Mouse (Mus musculus) lung, embryonic 14.5 days (tissue): ENCODE data around the gene Slc5a6. TPM values are rescaled to one million over a fixed set of nuclear protein-coding genes. Genes with fewer than 3 reads are reported as not detected.

Source experiments
- ATAC-seq: fragments of 200-750 bp; cut with Nextera tagmentation; 2 replicates; pipeline ENCODE4 v1.8.0; 2017; ENCODE audit warnings: mild to moderate bottlenecking, moderate TSS enrichment, moderate library complexity; ENCODE audit not compliant: insufficient read depth
- DNase-seq: peaks from one replicate; pipeline ENCODE4 v3.0.0-alpha.2; 2015
- H3K27ac ChIP-seq: fragments of 300-500 bp; sonication (generic); 2 replicates; pipeline ENCODE4 v1.5.1; 2014; ENCODE audit warnings: low read depth, mild to moderate bottlenecking, moderate library complexity
- H3K27me3 ChIP-seq: fragments of 300-500 bp; sonication (generic); 2 replicates; pipeline ENCODE4 v1.6.1; 2014; ENCODE audit warnings: low read length, control low read depth; ENCODE audit not compliant: insufficient read depth
- H3K36me3 ChIP-seq: fragments of 300-500 bp; sonication (generic); 2 replicates; pipeline ENCODE4 v1.6.1; 2014; ENCODE audit warnings: control low read depth; ENCODE audit not compliant: insufficient read depth
- H3K4me1 ChIP-seq: fragments of 300-500 bp; sonication (generic); 2 replicates; pipeline ENCODE4 v1.6.1; 2014; ENCODE audit warnings: antibody characterized with exemption, control low read depth; ENCODE audit not compliant: insufficient read depth
- H3K4me2 ChIP-seq: fragments of 300-500 bp; sonication (generic); 2 replicates; pipeline ENCODE4 v1.6.1; 2014; ENCODE audit warnings: mild to moderate bottlenecking
- H3K4me3 ChIP-seq: fragments of 300-500 bp; sonication (generic); 2 replicates; pipeline ENCODE4 v1.5.1; 2014; ENCODE audit warnings: low read depth, low read length
- H3K9ac ChIP-seq: fragments of 300-500 bp; sonication (generic); 2 replicates; pipeline ENCODE4 v1.6.1; 2014
- H3K9me3 ChIP-seq: fragments of 300-500 bp; sonication (generic); 2 replicates; pipeline ENCODE4 v1.6.1; 2016; ENCODE audit warnings: low read depth, low read length, control low read depth
- CTCF ChIP-seq: IDR thresholded peaks from 2 replicates; pipeline ENCODE4 v1.5.1; 2016; ENCODE audit warnings: antibody characterized with exemption, low read depth
- WGBS: fragments of 180-500 bp; shearing (Covaris S2); extraction: QIAGEN DNeasy Blood & Tissue Kit; methylation state at CpG from one replicate; pipeline ENCODE4 v1.1.7; 2014; 5-methylcytosine and 5-hydroxymethylcytosine counted together
- polyA plus RNA-seq: library from polyadenylated mRNA; unstranded; fragments of >200 nt; fragmentation: Nextera tagmentation; extraction: Ambion mirVana; gene quantifications from 2 replicates; pipeline ENCODE4 v1.2.1, GENCODE M21; 2014

Gene Slc5a6
- polyA plus RNA-seq, 1 experiment from 2014 or later: 8.0 TPM

- no peak for ATAC-seq
- Histone ChIP-seq H3K4me2 (peak overlapping the region; percentile 68), H3K9me3 (no peaks in the 10 kb centered on the region), H3K27me3 (peaks cover 86% of the 10 kb centered on the region), H3K27ac (no peak overlapping the region), H3K4me1 (peaks cover 4% of the 10 kb centered on the region; the same call in 1 of the 2 replicates), H3K9ac (no peak overlapping the region), H3K4me3 (peak overlapping the region; percentile 39), H3K36me3 (no peaks in the 10 kb centered on the region)
- TF ChIP-seq CTCF: no peak
- DNase-seq: no peak
- WGBS: 2% methylated on average over 45 of the region's 53 CpGs
These were observed 43.7 kb upstream of the Slc5a6 start for GRCm38 (mm10) chr5:31092231-31092975.

- Histone ChIP-seq H3K27ac (no peak overlapping the region), H3K4me3 (no peak overlapping the region), H3K9ac (no peak overlapping the region), H3K36me3 (no peaks in the 10 kb centered on the region), H3K4me1 (no peaks in the 10 kb centered on the region), H3K27me3 (peaks cover 35% of the 10 kb centered on the region), H3K4me2 (no peak overlapping the region), H3K9me3 (no peaks in the 10 kb centered on the region)
- 59% methylated on average over 2 of the region's 2 CpGs for WGBS
- DNase-seq (no peak), ATAC-seq (no peak)
- TF ChIP-seq CTCF: no peak
These were observed 38.4 kb upstream of the Slc5a6 start for GRCm38 (mm10) chr5:31087131-31087530.

- TF ChIP-seq CTCF: no peak
- WGBS: 23% methylated on average over 7 of the region's 7 CpGs
- H3K9ac ChIP-seq: no peak overlapping the region
- no peaks in the 10 kb centered on the region for H3K4me1 ChIP-seq
- H3K36me3 ChIP-seq: no peaks in the 10 kb centered on the region
- H3K27me3 ChIP-seq: peaks cover 30% of the 10 kb centered on the region
- ATAC-seq (no peak), DNase-seq (no peak)
- no peak overlapping the region for H3K4me2 ChIP-seq
- H3K4me3 ChIP-seq: no peak overlapping the region
- no peak overlapping the region for H3K27ac ChIP-seq
- no peaks in the 10 kb centered on the region for H3K9me3 ChIP-seq
These were observed 37.9 kb upstream of the Slc5a6 start for GRCm38 (mm10) chr5:31086606-31087005.

GRCm38 (mm10) chr5:31083949-31084348 lies 35.2 kb upstream of the Slc5a6 start:
- ATAC-seq (no peak), DNase-seq (no peak)
- Histone ChIP-seq H3K4me1 (no peaks in the 10 kb centered on the region), H3K27me3 (peaks cover 5% of the 10 kb centered on the region; the same call in 1 of the 2 replicates), H3K27ac (no peak overlapping the region), H3K4me3 (no peak overlapping the region), H3K9me3 (no peaks in the 10 kb centered on the region), H3K36me3 (0 out of 2 replicates have a peak, but pooled peaks cover 3% of the 10 kb centered on the region), H3K4me2 (no peak overlapping the region), H3K9ac (no peak overlapping the region)
- 15% methylated on average over 8 of the region's 8 CpGs for WGBS
- TF ChIP-seq CTCF: no peak

- Histone ChIP-seq H3K9me3 (no peaks in the 10 kb centered on the region), H3K36me3 (peaks cover 12% of the 10 kb centered on the region), H3K27me3 (0 out of 2 replicates have a peak, but pooled peaks cover 2% of the 10 kb centered on the region), H3K4me1 (no peaks in the 10 kb centered on the region), H3K4me2 (no peak overlapping the region), H3K9ac (no peak overlapping the region), H3K27ac (no peak overlapping the region), H3K4me3 (no peak overlapping the region)
- no peak for ATAC-seq
- DNase-seq: no peak
- WGBS: 13% methylated on average over 12 of the region's 12 CpGs
- TF ChIP-seq CTCF: no peak
These were observed 34.4 kb upstream of the Slc5a6 start for GRCm38 (mm10) chr5:31082935-31083625.

- Histone ChIP-seq H3K4me3 (no peak overlapping the region), H3K4me1 (no peaks in the 10 kb centered on the region), H3K4me2 (no peak overlapping the region), H3K27me3 (no peaks in the 10 kb centered on the region), H3K27ac (no peak overlapping the region), H3K36me3 (peaks cover 19% of the 10 kb centered on the region), H3K9me3 (no peaks in the 10 kb centered on the region), H3K9ac (no peak overlapping the region)
- 17% methylated on average over 5 of the region's 5 CpGs for WGBS
- TF ChIP-seq CTCF: peak; percentile 67
- peak; percentile 68 for DNase-seq
- peak; percentile 42; the same call in 1 of the 2 replicates for ATAC-seq
These were observed 33.6 kb upstream of the Slc5a6 start for GRCm38 (mm10) chr5:31082355-31082754.

GRCm38 (mm10) chr5:31081386-31081785 lies 32.7 kb upstream of the Slc5a6 start:
- H3K9ac ChIP-seq: no peak overlapping the region
- no peak overlapping the region for H3K4me2 ChIP-seq
- no peaks in the 10 kb centered on the region for H3K27me3 ChIP-seq
- peak; percentile 79 for TF ChIP-seq CTCF
- H3K36me3 ChIP-seq: peaks cover 29% of the 10 kb centered on the region
- H3K4me1 ChIP-seq: no peaks in the 10 kb centered on the region
- DNase-seq (peak; percentile 68), ATAC-seq (no peak)
- 73% methylated on average over 3 of the region's 3 CpGs for WGBS
- H3K4me3 ChIP-seq: no peak overlapping the region
- H3K27ac ChIP-seq: no peak overlapping the region
- no peaks in the 10 kb centered on the region for H3K9me3 ChIP-seq
